Mouse (Mus musculus): ENCODE results near the gene Tfr2. TPM values are rescaled to one million over a fixed set of nuclear protein-coding genes. Genes with fewer than 3 reads are reported as not detected.

Tfr2 gene
- polyA plus RNA-seq, 1 experiment, result 0.68 TPM

GRCm38 (mm10) chr5:137597625-137598024 is 28.0 kb downstream of the Tfr2 start:
- TF ChIP-seq POLR2A (IDR thresholded peaks at IDR 0.05; ENCODE audit: low read depth, low read length) (no peak), CTCF (IDR thresholded peaks at IDR 0.05; ENCODE audit: borderline replicate concordance, insufficient read depth, low read length) (no peak)
- H3K4me3 ChIP-seq (ENCODE audit: insufficient read depth, low read length), result no peak overlapping the region
- no peak overlapping the region for H3K27ac ChIP-seq (ENCODE audit: insufficient read depth, low read length)
- H3K4me1 ChIP-seq (ENCODE audit: control insufficient read depth, insufficient read depth, low read length), result peaks cover 7% of the 10 kb centered on the region; the same call in 1 of the 2 replicates

GRCm38 (mm10) chr5:137598100-137598826 is 28.6 kb downstream of the Tfr2 start:
- Histone ChIP-seq H3K27ac (ENCODE audit: insufficient read depth, low read length) (no peak overlapping the region), H3K4me3 (ENCODE audit: insufficient read depth, low read length) (no peak overlapping the region), H3K4me1 (ENCODE audit: control insufficient read depth, insufficient read depth, low read length) (peaks cover 8% of the 10 kb centered on the region; the same call in 1 of the 2 replicates)
- TF ChIP-seq CTCF (IDR thresholded peaks at IDR 0.05; ENCODE audit: borderline replicate concordance, insufficient read depth, low read length) (no peak), POLR2A (IDR thresholded peaks at IDR 0.05; ENCODE audit: low read depth, low read length) (no peak)

DNA sequence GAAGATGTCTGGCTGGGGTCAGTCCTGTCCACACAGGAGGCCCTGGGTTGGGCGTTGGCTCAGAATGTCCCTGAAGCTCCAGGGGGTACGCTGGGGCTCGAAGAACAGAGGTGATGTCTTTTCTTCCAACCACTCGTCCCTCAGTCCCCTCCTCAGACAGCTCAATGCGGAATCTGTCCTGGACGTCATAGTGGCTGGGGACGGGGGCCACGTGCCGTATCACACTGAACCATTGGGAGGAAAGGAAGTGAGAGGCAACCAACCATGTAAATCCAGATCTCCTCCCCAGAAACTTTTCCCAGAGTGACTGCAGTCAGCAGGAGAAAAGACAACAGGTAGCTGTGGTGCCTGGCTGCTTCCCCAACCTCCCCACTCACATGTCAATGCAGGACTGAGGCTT is 30.0 kb downstream of the Tfr2 start:
- no peak for TF ChIP-seq CTCF (IDR thresholded peaks at IDR 0.05; ENCODE audit: borderline replicate concordance, insufficient read depth, low read length)
- no peak for TF ChIP-seq POLR2A (IDR thresholded peaks at IDR 0.05; ENCODE audit: low read depth, low read length)
- Histone ChIP-seq H3K27ac (ENCODE audit: insufficient read depth, low read length) (no peak overlapping the region), H3K4me1 (ENCODE audit: control insufficient read depth, insufficient read depth, low read length) (peaks cover 8% of the 10 kb centered on the region; the same call in 1 of the 2 replicates)

DNA sequence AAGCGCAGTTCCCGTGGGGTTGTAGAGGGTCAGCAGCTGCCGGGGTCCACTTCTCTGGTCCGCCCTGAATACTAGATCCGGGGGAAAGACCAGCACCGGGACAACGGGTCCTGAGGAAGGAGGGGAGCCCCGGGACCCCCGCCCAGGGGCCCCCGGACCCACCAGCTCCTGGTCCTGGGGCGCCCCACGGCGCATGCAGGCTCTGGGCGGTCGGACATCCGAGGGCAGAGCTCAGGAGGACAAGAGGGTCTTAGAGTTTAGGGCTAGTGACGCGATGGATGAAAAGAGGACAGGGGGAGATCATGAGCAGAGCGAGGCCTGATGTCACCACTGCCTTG is 30.6 kb downstream of the Tfr2 start:
- Histone ChIP-seq H3K4me1 (ENCODE audit: control insufficient read depth, insufficient read depth, low read length) (peaks cover 8% of the 10 kb centered on the region; the same call in 1 of the 2 replicates), H3K27ac (ENCODE audit: insufficient read depth, low read length) (no peak overlapping the region), H3K4me3 (ENCODE audit: insufficient read depth, low read length) (peak overlapping the region; percentile 68)
- TF ChIP-seq CTCF (IDR thresholded peaks at IDR 0.05; ENCODE audit: borderline replicate concordance, insufficient read depth, low read length) (no peak), POLR2A (IDR thresholded peaks at IDR 0.05; ENCODE audit: low read depth, low read length) (no peak)

More for the DNA sequence above, 30.0 kb downstream of the Tfr2 start:
- peak overlapping the region; percentile 68 for H3K4me3 ChIP-seq (ENCODE audit: insufficient read depth, low read length)

DNA sequence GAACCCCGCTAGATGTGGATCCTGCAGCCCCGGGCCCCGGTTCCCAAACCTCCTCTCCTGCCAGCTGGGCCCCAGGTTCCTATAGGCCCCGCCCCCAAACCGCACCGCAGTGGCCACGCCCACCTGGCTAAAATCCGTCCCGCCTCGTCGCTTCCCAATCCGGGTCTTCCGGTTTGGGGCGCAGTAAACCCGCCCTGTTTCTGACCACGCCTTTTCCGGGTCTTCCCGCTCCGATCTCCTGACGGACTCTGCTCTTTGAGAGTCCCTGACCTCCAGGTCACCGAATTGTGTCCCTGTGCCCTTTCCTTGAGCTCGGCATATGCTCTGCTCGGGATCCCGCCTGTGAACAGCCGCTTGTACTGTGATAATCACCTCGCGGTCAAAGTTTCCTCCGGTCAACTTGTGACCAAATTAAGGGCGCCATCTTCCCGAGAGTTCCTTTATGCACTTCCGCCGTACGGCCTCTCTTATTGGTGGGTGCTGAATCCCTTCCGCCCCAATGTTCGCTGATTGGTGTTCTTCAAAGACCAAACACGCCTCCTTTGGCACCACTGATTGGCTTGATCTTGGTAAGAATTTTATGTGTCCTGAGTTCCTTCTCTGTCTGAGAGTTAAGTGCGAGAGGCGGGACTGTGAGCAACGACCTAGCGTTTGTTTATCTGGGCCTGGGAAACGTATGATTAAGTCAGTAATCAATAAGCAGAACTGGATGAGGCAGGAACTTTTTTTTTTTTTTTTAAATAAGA is 31.2 kb downstream of the Tfr2 start, which contains the start of gene Mospd3:
Gene Mospd3, minus strand, starts transcription at position 440 of the 746 bp plus-strand sequence.
- peaks cover 8% of the 10 kb centered on the region; the same call in 1 of the 2 replicates for H3K4me1 ChIP-seq (ENCODE audit: control insufficient read depth, insufficient read depth, low read length)
- H3K27ac ChIP-seq (ENCODE audit: insufficient read depth, low read length), result peak within 1 kb of the TSS; percentile 82
- H3K4me3 ChIP-seq (ENCODE audit: insufficient read depth, low read length), result peak within 1 kb of the TSS; percentile 68
- TF ChIP-seq CTCF (IDR thresholded peaks at IDR 0.05; ENCODE audit: borderline replicate concordance, insufficient read depth, low read length) (no peak), POLR2A (IDR thresholded peaks at IDR 0.05; ENCODE audit: low read depth, low read length) (peak; percentile 85)

DNA sequence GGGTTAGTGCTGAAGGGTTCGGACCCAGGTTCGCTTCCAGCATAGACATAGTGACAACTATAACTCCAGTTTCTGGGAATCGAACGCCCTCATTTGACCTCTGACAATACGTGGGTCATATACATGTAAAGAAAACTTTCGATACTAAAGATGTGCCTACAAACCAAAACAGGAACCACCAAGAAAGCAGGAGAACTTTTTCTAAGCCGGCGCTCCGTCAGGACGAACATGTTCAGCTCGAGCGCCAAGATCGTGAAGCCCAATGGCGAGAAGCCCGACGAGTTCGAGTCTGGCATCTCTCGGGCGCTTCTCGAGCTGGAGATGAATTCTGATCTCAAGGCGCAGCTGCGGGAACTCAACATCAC is 31.7 kb downstream of the Tfr2 start:
- no peak for TF ChIP-seq POLR2A (IDR thresholded peaks at IDR 0.05; ENCODE audit: low read depth, low read length)
- no peak for TF ChIP-seq CTCF (IDR thresholded peaks at IDR 0.05; ENCODE audit: borderline replicate concordance, insufficient read depth, low read length)
- H3K27ac ChIP-seq (ENCODE audit: insufficient read depth, low read length), result peak overlapping the region; percentile 80
- peak overlapping the region; percentile 47 for H3K4me3 ChIP-seq (ENCODE audit: insufficient read depth, low read length)
- H3K4me1 ChIP-seq (ENCODE audit: control insufficient read depth, insufficient read depth, low read length), result peaks cover 8% of the 10 kb centered on the region; the same call in 1 of the 2 replicates

DNA sequence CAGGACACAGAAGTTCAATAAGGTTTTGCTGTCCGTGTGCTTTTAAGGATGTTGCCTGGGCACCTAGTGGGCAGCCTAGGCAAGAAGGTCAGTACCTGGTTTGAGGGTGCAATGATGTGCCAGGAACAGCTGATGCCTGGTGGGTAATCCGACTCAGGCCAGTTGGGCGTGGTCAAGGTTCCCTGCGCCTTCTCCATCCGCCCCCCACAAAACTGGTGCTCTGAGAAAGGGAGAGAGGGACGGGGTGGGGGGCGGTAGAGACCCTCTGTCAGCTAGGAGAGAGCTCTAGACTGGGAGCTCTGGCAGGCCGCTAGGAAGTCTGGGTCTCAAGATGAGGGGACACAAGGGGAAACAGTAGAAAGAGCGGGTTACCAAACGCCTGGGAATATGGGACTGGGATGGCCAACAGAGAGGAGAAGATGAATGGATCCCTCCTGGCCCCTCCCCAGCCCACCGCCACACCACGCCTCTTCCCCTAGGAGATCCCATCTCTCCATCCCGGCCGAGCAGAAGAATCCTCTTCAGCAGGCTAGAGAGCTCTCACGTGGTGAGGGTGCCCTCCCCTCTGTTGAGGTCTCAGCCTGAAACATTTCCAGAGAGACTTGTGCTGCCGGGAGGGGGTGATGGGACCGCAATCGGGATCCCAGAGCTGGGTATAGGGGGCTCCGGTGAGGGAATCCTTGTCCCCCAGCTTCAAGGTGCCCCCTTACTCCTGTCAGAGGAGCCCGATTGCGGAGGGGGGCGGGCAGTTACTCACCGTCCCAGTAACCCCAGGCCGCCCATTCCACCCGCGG is 38.4 kb downstream of the Tfr2 start:
- Histone ChIP-seq H3K4me1 (ENCODE audit: control insufficient read depth, insufficient read depth, low read length) (peaks cover 11% of the 10 kb centered on the region), H3K27ac (ENCODE audit: insufficient read depth, low read length) (no peak overlapping the region), H3K4me3 (ENCODE audit: insufficient read depth, low read length) (peak overlapping the region; percentile 77)
- TF ChIP-seq POLR2A (IDR thresholded peaks at IDR 0.05; ENCODE audit: low read depth, low read length) (no peak), CTCF (IDR thresholded peaks at IDR 0.05; ENCODE audit: borderline replicate concordance, insufficient read depth, low read length) (no peak)

- Histone ChIP-seq H3K4me1 (ENCODE audit: control insufficient read depth, insufficient read depth, low read length) (peaks cover 14% of the 10 kb centered on the region), H3K4me3 (ENCODE audit: insufficient read depth, low read length) (peak overlapping the region; percentile 77), H3K27ac (ENCODE audit: insufficient read depth, low read length) (no peak overlapping the region)
- TF ChIP-seq POLR2A (IDR thresholded peaks at IDR 0.05; ENCODE audit: low read depth, low read length) (no peak), CTCF (IDR thresholded peaks at IDR 0.05; ENCODE audit: borderline replicate concordance, insufficient read depth, low read length) (no peak)
Observed at GRCm38 (mm10) chr5:137608654-137609190, 39.1 kb downstream of the Tfr2 start.

DNA sequence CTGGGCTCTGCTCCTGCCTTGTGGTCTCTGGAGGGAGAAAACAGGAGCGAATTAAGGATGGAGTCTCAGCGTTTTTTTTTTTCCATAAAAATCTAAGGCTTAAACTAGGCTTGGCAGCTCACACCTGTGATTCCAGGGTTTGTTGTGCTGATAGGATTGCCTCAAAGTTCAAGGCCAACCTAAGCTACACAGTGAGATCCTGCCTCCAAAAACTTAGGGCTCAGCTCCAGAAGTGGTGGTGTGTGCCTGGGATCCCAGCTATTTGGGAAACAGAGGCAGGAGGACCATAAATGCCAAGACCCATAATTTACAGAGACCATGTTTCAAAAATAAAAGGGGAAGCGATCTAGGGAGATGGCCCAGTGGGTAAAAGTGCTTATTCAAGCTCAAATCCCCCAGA is 39.7 kb downstream of the Tfr2 start:
- peaks cover 16% of the 10 kb centered on the region for H3K4me1 ChIP-seq (ENCODE audit: control insufficient read depth, insufficient read depth, low read length)
- H3K4me3 ChIP-seq (ENCODE audit: insufficient read depth, low read length), result peak overlapping the region; percentile 77
- no peak for TF ChIP-seq POLR2A (IDR thresholded peaks at IDR 0.05; ENCODE audit: low read depth, low read length)
- TF ChIP-seq CTCF (IDR thresholded peaks at IDR 0.05; ENCODE audit: borderline replicate concordance, insufficient read depth, low read length), result no peak
- no peak overlapping the region for H3K27ac ChIP-seq (ENCODE audit: insufficient read depth, low read length)

Measured in embryonic fibroblast, embryonic 13.5 days (primary cell).